Mouse (Mus musculus) hindbrain, embryonic 11.5 days (tissue): ENCODE measurements around the gene Alox8. TPM values are rescaled to one million over a fixed set of nuclear protein-coding genes. Genes with fewer than 3 reads are reported as not detected.

Experiments
- ATAC-seq: fragments of 200-750 bp; cut with Nextera tagmentation; 2 replicates; pipeline ENCODE4 v1.8.0; 2017; ENCODE audit warnings: mild to moderate bottlenecking, moderate TSS enrichment, moderate library complexity; ENCODE audit not compliant: low FRiP score
- DNase-seq: peaks from one replicate; pipeline ENCODE4 v3.0.0-alpha.2; 2015; ENCODE audit warnings: low spot score
- H3K27ac ChIP-seq: fragments of 300-500 bp; sonication (generic); 2 replicates; pipeline ENCODE4 v1.5.1; 2014; ENCODE audit warnings: mild to moderate bottlenecking, low read depth, low read length
- H3K27me3 ChIP-seq: fragments of 300-500 bp; sonication (generic); 2 replicates; pipeline ENCODE4 v1.6.1; 2014; ENCODE audit warnings: mild to moderate bottlenecking, low read length, moderate library complexity, mixed read lengths; ENCODE audit not compliant: control insufficient read depth, insufficient read depth
- H3K36me3 ChIP-seq: fragments of 300-500 bp; sonication (generic); 2 replicates; pipeline ENCODE4 v1.6.1; 2014; ENCODE audit warnings: mild to moderate bottlenecking, low read length, moderate library complexity, mixed read lengths; ENCODE audit not compliant: control insufficient read depth, insufficient read depth
- H3K4me1 ChIP-seq: fragments of 300-500 bp; sonication (generic); replicated peaks from 2 replicates; pipeline ENCODE4 v1.6.1; 2014; ENCODE audit warnings: low read length, mixed read lengths; ENCODE audit not compliant: control insufficient read depth, insufficient read depth
- H3K4me2 ChIP-seq: fragments of 300-500 bp; sonication (generic); replicated peaks from 2 replicates; pipeline ENCODE4 v1.6.1; 2014; ENCODE audit warnings: mild to moderate bottlenecking, low read depth, low read length
- H3K4me3 ChIP-seq: fragments of 300-500 bp; sonication (generic); 2 replicates; pipeline ENCODE4 v1.5.1; 2014; ENCODE audit warnings: low read depth, low read length
- H3K9ac ChIP-seq: fragments of 300-500 bp; sonication (generic); 2 replicates; pipeline ENCODE4 v1.6.1; 2014; ENCODE audit warnings: low read depth, low read length
- H3K9me3 ChIP-seq: fragments of 300-500 bp; sonication (generic); 2 replicates; pipeline ENCODE4 v1.6.1; 2016; ENCODE audit warnings: low read length; ENCODE audit not compliant: control insufficient read depth
- WGBS: fragments of 180-500 bp; shearing (Covaris S2); extraction: QIAGEN DNeasy Blood & Tissue Kit; methylation state at CpG from one replicate; pipeline ENCODE4 v1.1.7; 2014; 5-methylcytosine and 5-hydroxymethylcytosine counted together
- polyA plus RNA-seq: library from polyadenylated mRNA; unstranded; fragments of >200 nt; fragmentation: Nextera tagmentation; extraction: Ambion mirVana; gene quantifications from 2 replicates; pipeline ENCODE4 v1.2.1, GENCODE M21; 2014

The Alox8 gene
- polyA plus RNA-seq, 1 experiment from 2014 or later, result not detected

DNA sequence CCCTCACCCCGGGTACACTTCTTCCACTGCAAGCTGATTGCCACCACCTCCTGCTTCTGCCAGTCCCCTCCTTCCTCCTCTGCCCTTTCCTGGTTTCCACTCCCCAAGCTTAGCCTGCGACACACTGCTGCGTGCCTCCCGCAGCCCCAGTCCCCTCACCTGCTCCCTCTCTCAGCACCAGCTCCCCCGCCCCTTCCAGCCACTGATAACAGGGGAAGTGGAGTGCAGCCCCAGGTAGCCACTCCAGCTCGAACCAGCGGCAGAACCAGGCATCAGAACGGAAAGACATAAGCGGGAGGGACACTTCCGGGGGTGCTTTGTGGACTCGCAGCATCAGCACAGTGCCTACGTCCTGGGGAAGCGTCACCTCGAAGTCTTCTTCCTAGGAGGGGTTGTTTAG lies 449 bp downstream of the Alox8 start:
- no peak overlapping the region for H3K27ac ChIP-seq
- 5% methylated on average over 14 of the region's 14 CpGs for WGBS
- H3K9me3 ChIP-seq, result no peaks in the 10 kb centered on the region
- ATAC-seq, result no peak
- 0 out of 2 replicates have a peak overlapping the region, but pooled peaks have one; percentile 20 for H3K9ac ChIP-seq
- no peaks in the 10 kb centered on the region for H3K36me3 ChIP-seq
- no peaks in the 10 kb centered on the region for H3K4me1 ChIP-seq
- peaks cover 17% of the 10 kb centered on the region for H3K27me3 ChIP-seq
- H3K4me3 ChIP-seq, result no peak overlapping the region
- H3K4me2 ChIP-seq, result peak overlapping the region; percentile 25
- DNase-seq, result peak; percentile 6

DNA sequence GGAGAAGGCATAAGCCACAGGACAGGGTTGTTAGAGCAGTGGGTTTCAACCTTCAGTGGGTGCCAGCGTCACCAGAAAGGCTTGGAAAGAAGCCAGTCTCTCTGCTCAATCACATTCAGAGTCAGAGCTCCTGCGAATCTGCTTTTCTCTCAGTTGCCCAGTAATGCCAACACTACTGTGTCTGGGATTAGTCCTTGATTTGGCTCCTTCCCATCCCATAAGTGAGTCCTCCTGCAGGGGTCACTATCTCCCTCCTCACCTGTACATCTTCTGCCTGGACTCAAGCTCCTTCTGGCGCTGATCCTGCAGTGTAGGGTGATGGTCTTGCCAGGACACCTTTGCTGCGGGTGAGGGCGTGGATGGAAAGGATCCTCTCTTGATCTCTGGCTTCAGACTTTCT lies 877 bp downstream of the Alox8 start:
- Histone ChIP-seq H3K36me3 (no peaks in the 10 kb centered on the region), H3K9me3 (no peaks in the 10 kb centered on the region), H3K4me3 (no peak overlapping the region), H3K4me2 (peak overlapping the region; percentile 25; the same call in 1 of the 2 replicates), H3K9ac (no peak overlapping the region), H3K4me1 (no peaks in the 10 kb centered on the region), H3K27me3 (peaks cover 17% of the 10 kb centered on the region), H3K27ac (no peak overlapping the region)
- 2% methylated on average over 5 of the region's 5 CpGs for WGBS
- DNase-seq (peak; percentile 5), ATAC-seq (no peak)

- Histone ChIP-seq H3K27ac (no peak overlapping the region), H3K9me3 (no peaks in the 10 kb centered on the region), H3K4me2 (no peak overlapping the region), H3K9ac (no peak overlapping the region), H3K4me3 (no peak overlapping the region), H3K27me3 (peaks cover 16% of the 10 kb centered on the region), H3K36me3 (no peaks in the 10 kb centered on the region), H3K4me1 (no peaks in the 10 kb centered on the region)
- ATAC-seq (no peak), DNase-seq (peak; percentile 66)
- 5% methylated on average over 1 of the region's 1 CpGs for WGBS
Measured at GRCm38 (mm10) chr11:69192840-69193239, 4.8 kb downstream of the Alox8 start.

DNA sequence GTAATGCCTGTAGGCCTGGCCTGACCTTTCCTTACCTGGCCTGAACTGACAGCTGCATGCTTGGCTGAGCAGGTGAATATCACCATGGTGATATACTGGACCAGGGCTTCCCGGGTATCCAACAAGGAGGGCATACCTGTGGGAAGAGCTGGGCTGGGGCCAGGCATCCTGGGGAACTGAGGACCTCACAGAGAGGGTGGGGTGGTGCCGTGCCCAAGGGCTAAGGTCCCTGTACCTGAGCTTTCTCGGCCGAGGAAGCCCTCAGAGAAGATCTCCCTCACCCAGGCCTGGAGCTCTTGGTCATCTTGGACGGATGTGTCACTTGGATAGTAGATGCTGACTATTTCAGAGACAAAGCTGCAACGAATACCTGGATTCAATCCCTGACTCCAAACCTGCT lies 11.7 kb downstream of the Alox8 start:
- H3K9me3 ChIP-seq, result no peaks in the 10 kb centered on the region
- DNase-seq (no peak), ATAC-seq (no peak)
- no peak overlapping the region for H3K4me3 ChIP-seq
- H3K27ac ChIP-seq, result no peak overlapping the region
- WGBS, result 83% methylated on average over 6 of the region's 6 CpGs
- H3K9ac ChIP-seq, result no peak overlapping the region
- no peaks in the 10 kb centered on the region for H3K36me3 ChIP-seq
- H3K27me3 ChIP-seq, result no peaks in the 10 kb centered on the region
- H3K4me2 ChIP-seq, result no peak overlapping the region
- no peaks in the 10 kb centered on the region for H3K4me1 ChIP-seq

- no peaks in the 10 kb centered on the region for H3K9me3 ChIP-seq
- DNase-seq (no peak), ATAC-seq (no peak)
- H3K4me3 ChIP-seq, result no peak overlapping the region
- H3K4me2 ChIP-seq, result no peak overlapping the region
- H3K27ac ChIP-seq, result no peak overlapping the region
- 91% methylated on average over 5 of the region's 5 CpGs for WGBS
- no peak overlapping the region for H3K9ac ChIP-seq
- H3K36me3 ChIP-seq, result no peaks in the 10 kb centered on the region
- H3K4me1 ChIP-seq, result no peaks in the 10 kb centered on the region
- no peaks in the 10 kb centered on the region for H3K27me3 ChIP-seq
Measured at GRCm38 (mm10) chr11:69185031-69185430, 12.6 kb downstream of the Alox8 start.

- 85% methylated on average over 4 of the region's 4 CpGs for WGBS
- Histone ChIP-seq H3K4me3 (no peak overlapping the region), H3K9ac (no peak overlapping the region)
Measured at GRCm38 (mm10) chr11:69180120-69180519, 17.5 kb downstream of the Alox8 start.

GRCm38 (mm10) chr11:69179512-69179911 lies 18.1 kb downstream of the Alox8 start:
- Histone ChIP-seq H3K4me1 (no peaks in the 10 kb centered on the region), H3K27ac (no peak overlapping the region), H3K27me3 (no peaks in the 10 kb centered on the region), H3K4me3 (no peak overlapping the region), H3K4me2 (no peak overlapping the region), H3K36me3 (no peaks in the 10 kb centered on the region), H3K9me3 (no peaks in the 10 kb centered on the region), H3K9ac (no peak overlapping the region)
- 59% methylated on average over 3 of the region's 3 CpGs for WGBS
- no peak for DNase-seq
- ATAC-seq, result no peak

More at GRCm38 (mm10) chr11:69180120-69180519, 17.5 kb downstream of the Alox8 start:
- no peak for ATAC-seq
- Histone ChIP-seq H3K4me2 (no peak overlapping the region), H3K36me3 (no peaks in the 10 kb centered on the region), H3K4me1 (no peaks in the 10 kb centered on the region), H3K27ac (no peak overlapping the region), H3K27me3 (no peaks in the 10 kb centered on the region), H3K9me3 (no peaks in the 10 kb centered on the region)
- DNase-seq, result no peak

- WGBS, result 79% methylated on average over 3 of the region's 3 CpGs
- no peak overlapping the region for H3K9ac ChIP-seq
Measured at GRCm38 (mm10) chr11:69178525-69178924, 19.1 kb downstream of the Alox8 start.

GRCm38 (mm10) chr11:69174722-69175121 lies 22.9 kb downstream of the Alox8 start:
- Histone ChIP-seq H3K27me3 (no peaks in the 10 kb centered on the region), H3K9ac (no peak overlapping the region), H3K4me2 (no peak overlapping the region), H3K4me3 (no peak overlapping the region), H3K27ac (no peak overlapping the region), H3K36me3 (no peaks in the 10 kb centered on the region), H3K9me3 (no peaks in the 10 kb centered on the region), H3K4me1 (no peaks in the 10 kb centered on the region)
- no peak for ATAC-seq
- WGBS, result 90% methylated on average over 7 of the region's 7 CpGs
- DNase-seq, result no peak

More at GRCm38 (mm10) chr11:69178525-69178924, 19.1 kb downstream of the Alox8 start:
- Histone ChIP-seq H3K27me3 (no peaks in the 10 kb centered on the region), H3K27ac (no peak overlapping the region), H3K36me3 (no peaks in the 10 kb centered on the region), H3K4me3 (no peak overlapping the region), H3K4me1 (no peaks in the 10 kb centered on the region), H3K4me2 (no peak overlapping the region), H3K9me3 (no peaks in the 10 kb centered on the region)
- DNase-seq, result no peak
- ATAC-seq, result no peak
